Mouse (Mus musculus) kidney, adult 9 months (tissue): ENCODE results near the gene Olfr738.

ENCODE experiments used
- DNase-seq: peaks from one replicate; pipeline ENCODE4 v3.0.0; 2022

The Olfr738 gene

GRCm38 (mm10) chr14:50407268-50407667 is at the start of gene Olfr738:
Gene Olfr738, plus strand, starts transcription at chr14:50407568.
- no peak for DNase-seq

GRCm38 (mm10) chr14:50357593-50357992 is 49.8 kb upstream of the Olfr738 start, which contains the start of gene Tlr11:
Gene Tlr11, plus strand, starts transcription at chr14:50357914.
- no peak for DNase-seq

GRCm38 (mm10) chr14:50360480-50360879 is 46.9 kb upstream of the Olfr738 start:
- no peak for DNase-seq

GRCm38 (mm10) chr14:50363561-50363960 is 43.8 kb upstream of the Olfr738 start:
- no peak for DNase-seq

- DNase-seq, result no peak
Measured at GRCm38 (mm10) chr14:50380863-50381262, 26.5 kb upstream of the Olfr738 start, which contains the start of gene Olfr736. Gene Olfr736, plus strand, starts transcription at chr14:50381163.

GRCm38 (mm10) chr14:50418326-50418725 is 11.0 kb downstream of the Olfr738 start, which contains the start of gene Olfr739:
Gene Olfr739, plus strand, starts transcription at chr14:50418626.
- no peak for DNase-seq

GRCm38 (mm10) chr14:50445245-50445644 is 37.9 kb downstream of the Olfr738 start, which contains the start of gene Olfr740:
Gene Olfr740, plus strand, starts transcription at chr14:50445545.
- no peak for DNase-seq
